Mouse (Mus musculus): ENCODE results near the gene Bcl9.

GRCm38 (mm10) chr3:97228020-97228419 lies 69.7 kb downstream of the Bcl9 start:
- TF ChIP-seq EP300 (optimal IDR thresholded peaks at IDR 0.05) (no peak), CTCF (IDR thresholded peaks at IDR 0.05; ENCODE audit: low read depth) (no peak)
